Mouse (Mus musculus): ENCODE data around the gene Postn.

Postn gene

GRCm38 (mm10) chr3:54420189-54420928 is 59.5 kb downstream of the Postn start:
- DNase-seq (ENCODE audit: low read depth, low spot score), result no peak

GRCm38 (mm10) chr3:54420983-54421382 is 60.1 kb downstream of the Postn start:
- DNase-seq (ENCODE audit: low read depth, low spot score), result no peak

GRCm38 (mm10) chr3:54421666-54422065 is 60.8 kb downstream of the Postn start:
- DNase-seq (ENCODE audit: low read depth, low spot score), result no peak

GRCm38 (mm10) chr3:54424146-54424545 is 63.2 kb downstream of the Postn start:
- DNase-seq (ENCODE audit: low read depth, low spot score), result no peak

GRCm38 (mm10) chr3:54431663-54432062 is 70.8 kb downstream of the Postn start:
- DNase-seq (ENCODE audit: low read depth, low spot score), result no peak

- no peak for DNase-seq (ENCODE audit: low read depth, low spot score)
Observed at GRCm38 (mm10) chr3:54432167-54432566, 71.3 kb downstream of the Postn start.

- DNase-seq (ENCODE audit: low read depth, low spot score), result no peak
Observed at GRCm38 (mm10) chr3:54432605-54433004, 71.7 kb downstream of the Postn start.

GRCm38 (mm10) chr3:54434571-54434970 is 73.7 kb downstream of the Postn start:
- DNase-seq (ENCODE audit: low read depth, low spot score), result no peak

GRCm38 (mm10) chr3:54436373-54436964 is 75.6 kb downstream of the Postn start:
- no peak for DNase-seq (ENCODE audit: low read depth, low spot score)

All from c-Kit-negative CD71-positive TER-119-positive erythroid progenitor cells, embryonic 14.5 days (primary cell).